Mouse (Mus musculus) lung, adult 2 months (tissue): ENCODE results near the gene A930018P22Rik.

Source experiments
- CTCF ChIP-seq: fragments of 200-500 bp; IDR thresholded peaks from 2 replicates; pipeline ENCODE4 v1.5.1; 2011; ENCODE audit warnings: mild to moderate bottlenecking, low read length, control low read depth; ENCODE audit not compliant: insufficient read depth
- POLR2A ChIP-seq: fragments of 200-500 bp; IDR thresholded peaks from 2 replicates; pipeline ENCODE4 v1.6.1; 2011; ENCODE audit warnings: low read depth, mild to moderate bottlenecking, control low read depth, low read length, borderline replicate concordance; ENCODE audit errors: extremely low read depth

DNA sequence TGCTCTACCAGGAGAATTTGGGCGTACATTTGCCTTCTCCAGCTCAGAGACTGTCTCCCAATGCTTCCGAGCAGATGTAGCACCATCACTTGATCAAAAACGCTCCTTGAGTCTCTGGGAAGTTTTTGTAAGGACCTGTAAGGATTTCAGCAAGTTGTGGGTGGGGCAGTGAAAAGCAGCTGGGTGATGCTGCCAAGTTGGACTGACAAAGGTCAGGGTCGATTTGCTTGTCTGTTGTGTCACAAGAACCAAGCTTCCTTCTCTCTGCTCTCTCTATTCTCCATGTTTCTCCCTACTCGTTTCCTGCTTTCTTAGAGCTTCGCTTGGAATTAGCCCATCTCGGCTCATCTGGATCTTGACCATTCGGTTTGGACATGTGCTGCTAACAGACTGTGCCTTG is 19.6 kb downstream of the A930018P22Rik start:
- TF ChIP-seq CTCF, result no peak
- TF ChIP-seq POLR2A, result no peak
